Mouse (Mus musculus) testis, postnatal 14 days (tissue): ENCODE measurements around the gene Emp1.

Experiments used
- DNase-seq: peaks from one replicate; pipeline ENCODE4 v3.0.0; 2021; ENCODE audit warnings: low spot score

Gene Emp1

GRCm38 (mm10) chr6:135362459-135363159 is at the start of gene Emp1:
Gene Emp1, plus strand, starts transcription at chr6:135362545.
- DNase-seq: peak; percentile 27

DNA sequence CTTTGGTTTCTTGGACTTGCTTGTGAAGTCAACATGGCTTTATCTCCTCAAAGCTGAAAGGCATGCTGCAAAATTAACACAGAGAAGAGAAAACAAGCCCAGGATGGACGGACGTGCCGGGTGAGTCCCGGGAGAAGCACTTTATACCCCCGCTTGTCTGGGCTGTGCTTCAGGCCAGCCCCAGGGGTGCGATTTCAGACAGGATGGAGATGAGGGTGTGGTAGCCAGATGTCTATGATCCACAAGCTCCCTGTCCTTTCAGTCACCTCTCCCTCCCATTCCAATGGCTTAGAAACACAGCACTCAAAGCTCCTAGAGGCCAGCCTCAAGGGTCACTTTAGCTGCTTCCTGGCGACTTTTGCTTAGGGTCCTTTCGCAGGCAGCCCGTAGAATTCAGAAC is 48.4 kb upstream of the Emp1 start:
- DNase-seq: no peak

GRCm38 (mm10) chr6:135316141-135316540 is 46.2 kb upstream of the Emp1 start:
- DNase-seq: no peak

GRCm38 (mm10) chr6:135319431-135319933 is 42.9 kb upstream of the Emp1 start:
- DNase-seq: no peak

DNA sequence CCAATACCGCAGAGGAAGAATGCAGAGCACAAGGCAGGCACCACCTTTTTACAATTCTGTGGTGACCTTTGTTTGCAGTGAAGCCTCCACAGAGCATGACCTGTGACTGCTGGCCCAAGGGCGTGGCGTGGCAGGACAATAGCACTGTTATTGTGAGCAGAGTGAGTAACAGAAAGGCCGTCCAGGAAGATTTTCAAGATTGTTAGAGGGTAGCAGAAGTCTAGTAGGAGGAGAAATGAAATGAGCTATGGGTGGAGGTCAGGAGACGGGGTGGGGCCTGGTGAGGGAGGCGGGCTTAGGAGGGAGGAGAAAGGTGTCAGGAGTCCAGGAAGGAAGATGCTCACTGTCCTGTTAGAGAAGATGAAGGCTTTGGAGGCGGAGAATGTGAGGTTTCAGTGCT is 39.6 kb upstream of the Emp1 start:
- no peak for DNase-seq

- no peak for DNase-seq
These were observed 38.9 kb upstream of the Emp1 start for GRCm38 (mm10) chr6:135323311-135323982.

DNA sequence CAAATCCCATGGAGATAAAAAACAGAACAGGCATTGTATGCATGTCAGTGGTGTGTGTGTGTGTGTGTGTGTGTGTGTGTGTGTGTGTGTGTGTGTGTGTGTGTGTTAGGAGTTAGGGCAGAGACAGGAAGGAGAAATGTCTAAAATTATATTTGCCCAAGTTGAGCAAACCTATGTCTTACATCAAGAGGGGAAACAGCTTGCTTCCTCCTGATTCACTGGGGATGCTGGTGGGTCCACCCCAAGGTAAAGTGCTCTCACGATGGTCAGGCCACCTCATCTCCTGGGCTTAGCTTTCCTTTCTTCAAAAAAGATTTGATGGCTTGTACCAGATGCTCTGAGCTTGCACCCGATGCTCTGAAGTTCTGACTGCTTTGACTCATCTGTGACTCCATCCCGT is 38.2 kb upstream of the Emp1 start:
- no peak for DNase-seq

GRCm38 (mm10) chr6:135324686-135325300 is 37.6 kb upstream of the Emp1 start:
- DNase-seq: no peak

DNA sequence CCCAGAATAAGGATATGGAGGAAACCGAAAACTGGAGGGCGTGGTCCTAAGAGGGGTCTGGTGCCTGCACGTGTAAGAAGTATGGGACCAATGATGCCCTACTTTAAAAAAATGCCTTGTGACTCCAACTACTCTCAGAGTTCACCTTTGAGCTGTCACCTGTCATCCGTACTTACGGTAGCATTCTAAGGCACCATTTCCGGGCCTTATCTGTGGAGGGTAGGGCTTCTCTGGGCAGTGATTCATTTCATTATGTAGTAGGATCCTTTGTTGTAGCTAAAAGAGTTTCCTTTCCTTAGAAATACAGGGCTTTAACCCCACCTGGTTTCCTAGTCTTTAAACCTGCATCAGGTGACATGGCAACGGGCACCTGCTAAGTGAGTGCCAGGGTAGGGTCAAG is 35.5 kb upstream of the Emp1 start:
- no peak for DNase-seq

DNA sequence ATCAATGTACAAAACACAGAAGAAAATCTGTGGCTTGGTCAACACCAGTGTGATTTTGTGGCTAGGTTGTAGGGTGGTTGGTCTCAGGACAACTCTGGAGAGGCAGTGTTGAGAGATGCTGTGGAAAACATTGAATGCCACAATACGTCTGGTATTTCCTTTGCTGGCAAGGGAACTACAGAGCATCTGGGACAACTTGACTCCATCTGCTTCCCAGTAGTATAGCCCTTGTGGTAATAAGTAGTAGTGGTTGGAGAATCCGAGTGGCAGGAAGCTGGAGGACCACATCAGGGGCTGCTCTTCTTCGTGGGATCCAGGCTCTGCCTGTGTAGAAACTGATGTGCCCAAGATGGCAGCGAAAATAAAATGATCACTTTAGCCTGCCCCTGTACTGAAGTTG is 30.4 kb upstream of the Emp1 start:
- DNase-seq: no peak

DNA sequence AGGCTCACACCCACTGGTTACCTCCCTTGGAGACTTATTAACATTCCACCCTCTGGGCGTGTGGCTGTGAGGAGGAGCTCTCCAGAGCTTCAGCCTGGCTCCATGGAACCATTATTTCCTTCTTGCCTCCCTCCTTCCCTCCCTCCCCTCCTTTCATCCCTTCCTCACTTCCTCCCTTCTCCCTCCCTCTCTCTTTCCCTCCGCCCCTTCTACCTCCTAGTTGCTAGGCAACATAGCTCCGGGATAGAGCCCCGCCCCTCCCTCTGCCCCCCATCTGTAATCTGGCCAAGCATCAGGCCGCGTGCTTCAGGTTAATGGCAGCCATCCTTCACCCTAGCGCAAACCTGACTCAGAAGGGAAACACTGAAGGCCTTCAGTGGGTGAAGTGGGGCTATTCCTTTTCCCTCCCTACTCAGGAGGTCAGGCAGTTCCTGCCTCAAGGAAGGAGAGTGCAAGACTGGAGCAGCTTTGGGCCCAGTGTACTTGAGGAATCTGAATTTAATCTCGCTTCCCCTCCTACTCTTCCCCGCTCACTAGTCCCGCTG is 29.5 kb upstream of the Emp1 start:
- no peak for DNase-seq

GRCm38 (mm10) chr6:135333994-135334651 is 28.2 kb upstream of the Emp1 start:
- DNase-seq: no peak

- DNase-seq: no peak
These were observed 26.0 kb upstream of the Emp1 start for GRCm38 (mm10) chr6:135336376-135336775.

- no peak for DNase-seq
These were observed 21.8 kb upstream of the Emp1 start for GRCm38 (mm10) chr6:135340355-135341075.

- DNase-seq: no peak
These were observed 21.3 kb upstream of the Emp1 start for GRCm38 (mm10) chr6:135341076-135341378.

DNA sequence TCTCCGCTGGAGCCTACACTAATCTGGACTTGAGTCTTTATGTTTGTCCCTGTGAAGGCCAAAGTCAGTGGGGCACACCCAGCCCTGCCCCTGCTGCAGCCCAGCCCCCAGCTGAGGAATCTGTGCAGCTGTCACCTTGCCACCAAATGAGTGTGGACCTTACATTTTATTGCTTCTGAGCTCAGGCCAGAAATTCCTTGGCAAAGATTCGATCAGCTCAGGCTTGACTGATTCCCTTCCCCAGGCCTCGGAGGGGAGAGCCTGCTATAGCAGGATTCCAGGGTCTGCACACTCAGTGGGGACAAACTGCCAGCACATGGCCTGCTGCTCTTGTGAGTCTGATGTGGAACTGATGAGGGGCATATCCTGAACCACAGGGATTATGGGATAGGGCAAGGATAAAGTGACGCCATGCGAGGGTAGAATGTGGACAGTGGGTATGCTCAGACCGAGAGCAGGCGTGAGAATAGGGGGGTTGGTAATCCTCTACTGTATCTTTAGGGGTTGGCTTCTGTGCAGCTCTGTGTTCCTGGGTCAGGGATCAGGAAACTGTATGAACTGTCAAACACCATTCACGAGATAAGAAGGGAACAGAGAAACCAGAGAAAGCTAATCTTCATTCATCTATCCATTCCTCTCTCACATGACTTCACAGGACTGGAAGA is 10.6 kb upstream of the Emp1 start:
- DNase-seq: no peak

DNA sequence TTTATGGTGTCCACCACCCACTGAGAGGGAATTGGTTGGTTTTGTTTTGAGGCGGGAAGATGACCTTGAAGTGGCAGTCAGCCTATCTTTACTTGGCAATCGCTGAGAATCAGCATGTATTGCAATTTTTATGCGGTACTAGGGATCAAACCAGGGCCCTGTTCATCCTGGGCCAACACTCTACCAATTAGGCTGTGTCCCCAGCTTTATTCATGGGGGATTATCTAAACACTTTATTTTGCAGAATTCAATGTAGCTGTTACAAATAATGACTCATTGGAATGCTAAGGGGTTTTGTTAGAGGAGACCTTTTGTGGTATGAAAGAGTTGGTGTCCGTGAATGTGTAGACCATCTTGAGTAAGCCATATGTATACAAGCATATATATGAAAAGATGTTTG is 9.8 kb upstream of the Emp1 start:
- no peak for DNase-seq

DNA sequence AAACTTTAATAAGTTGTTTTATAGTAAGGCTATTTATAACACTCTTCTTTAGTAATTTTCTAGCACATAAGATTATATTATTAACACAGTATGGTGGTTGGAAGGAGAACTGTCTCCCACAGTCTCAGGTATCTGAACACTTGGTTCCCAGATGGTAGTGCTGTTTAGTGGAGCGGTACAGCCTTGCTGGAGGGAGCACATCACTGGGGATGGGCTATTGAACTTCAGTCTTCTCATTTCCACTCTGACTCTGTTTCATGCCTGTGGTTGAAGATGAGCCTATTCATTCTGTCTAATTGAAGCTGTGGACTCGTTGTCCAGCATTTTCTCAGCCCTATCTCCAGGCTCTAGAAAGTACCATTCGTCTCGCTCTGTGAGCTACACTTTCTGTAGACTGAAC is 7.4 kb upstream of the Emp1 start:
- DNase-seq: no peak

DNA sequence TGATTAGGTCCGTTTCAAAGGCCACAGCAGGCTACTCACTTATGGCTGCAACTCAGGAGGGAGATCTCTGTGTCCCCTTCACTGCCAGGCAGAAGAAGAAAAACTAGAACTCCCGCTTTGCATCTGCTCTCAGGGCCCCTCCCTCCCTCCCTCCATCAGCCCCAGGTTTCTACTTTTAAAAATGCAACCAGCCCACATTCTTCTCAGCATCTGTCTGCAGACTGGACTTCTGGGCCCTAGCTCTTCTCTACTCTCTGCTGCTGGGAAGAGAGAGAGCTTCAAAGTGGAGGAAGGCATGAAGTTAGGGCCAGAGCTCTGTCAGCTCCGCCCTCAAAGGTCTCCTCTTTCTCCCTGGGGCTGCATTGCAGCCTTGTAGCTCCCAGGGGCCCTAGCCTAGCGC is 2.0 kb upstream of the Emp1 start:
- no peak for DNase-seq

DNA sequence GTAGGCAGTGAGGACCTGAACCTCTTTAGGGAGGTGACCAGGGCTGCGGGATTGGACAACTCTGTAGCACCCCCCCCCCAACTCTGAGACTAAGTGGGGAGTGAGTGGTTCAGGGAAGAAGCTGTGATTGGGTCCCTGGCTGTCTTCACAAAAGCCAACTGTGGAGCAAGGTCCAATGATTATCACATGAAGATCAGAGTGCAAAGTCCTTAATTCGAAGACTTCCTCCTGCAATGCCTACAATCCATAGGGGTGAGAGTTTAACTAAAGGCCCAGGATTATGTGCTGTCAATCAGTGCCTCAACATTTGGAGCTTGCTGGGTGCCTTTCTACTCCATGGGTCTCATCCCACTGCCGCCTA is 267 bp upstream of the Emp1 start:
- no peak for DNase-seq

DNA sequence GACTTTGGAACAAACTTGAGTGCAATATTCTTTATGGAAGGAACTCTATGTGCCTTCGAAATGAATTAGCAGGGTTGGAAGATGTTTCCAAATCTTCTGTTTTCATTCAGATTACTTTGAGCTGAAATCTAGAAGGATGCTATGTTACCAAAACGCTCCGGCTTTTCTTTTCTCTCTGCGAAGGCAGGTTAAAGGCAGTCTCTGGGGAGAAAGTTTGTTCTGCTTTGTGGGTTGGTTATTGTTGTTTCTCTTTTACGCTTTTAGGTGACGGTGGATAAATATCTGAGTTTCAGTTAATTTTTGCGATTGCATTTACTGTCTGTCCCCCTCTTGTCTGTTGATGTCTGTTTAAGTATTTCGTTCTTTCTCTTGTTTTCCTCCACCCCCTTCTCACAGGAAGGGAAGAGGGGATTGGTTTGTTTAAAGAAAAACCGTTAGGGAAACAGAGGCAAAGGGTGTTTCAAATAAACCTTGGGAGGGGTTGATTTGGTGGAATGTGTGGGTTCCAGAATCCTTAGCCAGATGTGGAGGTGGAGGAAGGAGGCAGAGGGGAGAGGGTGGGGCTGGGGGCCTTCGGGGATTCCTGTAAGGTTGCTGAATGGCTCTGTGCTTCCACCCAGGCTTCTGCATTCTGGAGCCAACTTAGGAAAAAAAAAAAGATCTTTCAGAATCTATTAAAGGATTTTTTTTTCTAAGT is 1.1 kb downstream of the Emp1 start:
- no peak for DNase-seq
